Mouse (Mus musculus): ENCODE measurements around the gene 4931428L18Rik.

GRCm38 (mm10) chr1:31149671-31150070 is 72.8 kb downstream of the 4931428L18Rik start:
- no peak for TF ChIP-seq POLR2A (IDR thresholded peaks at IDR 0.05; ENCODE audit: borderline replicate concordance, low read depth, low read length)
- TF ChIP-seq CTCF (IDR thresholded peaks at IDR 0.05; ENCODE audit: low read depth, low read length), result no peak

Measured in bone marrow macrophage, adult 2 months (primary cell).